Mouse (Mus musculus) bone marrow, adult 2 months (tissue): Measurements from ENCODE around the gene Gm9837. TPM values are rescaled to one million over a fixed set of nuclear protein-coding genes. Genes with fewer than 3 reads are reported as not detected.

Source experiments
- H3K27ac ChIP-seq: fragments of 200-500 bp; 2 replicates; pipeline ENCODE4 v1.5.1; 2012; ENCODE audit warnings: low read depth, mild to moderate bottlenecking, control low read depth, inconsistent platforms, low read length; ENCODE audit not compliant: control insufficient read depth, poor library complexity, insufficient read depth
- H3K4me1 ChIP-seq: fragments of 200-500 bp; 2 replicates; pipeline ENCODE4 v1.6.1; 2011; ENCODE audit warnings: low read length; ENCODE audit not compliant: control insufficient read depth, insufficient read depth
- H3K4me3 ChIP-seq: fragments of 200-500 bp; replicated peaks from 2 replicates; pipeline ENCODE3; 2011; ENCODE audit warnings: mild to moderate bottlenecking, low read depth, low read length, control low read depth; ENCODE audit not compliant: control insufficient read depth
- CTCF ChIP-seq: fragments of 200-500 bp; IDR thresholded peaks from 2 replicates; pipeline ENCODE4 v1.5.1; 2011; ENCODE audit warnings: low read length, control low read depth; ENCODE audit not compliant: control insufficient read depth, insufficient read depth
- POLR2A ChIP-seq: fragments of 200-500 bp; IDR thresholded peaks from 2 replicates; pipeline ENCODE4 v1.6.1; 2011; ENCODE audit warnings: low read depth, mild to moderate bottlenecking, control low read depth, low read length, borderline replicate concordance; ENCODE audit not compliant: control insufficient read depth
- WGBS: fragments of 180-500 bp; shearing (Covaris S2); methylation state at CpG from one replicate; pipeline ENCODE4 v1.1.7; 2018; 5-methylcytosine and 5-hydroxymethylcytosine counted together
- polyA plus RNA-seq: library from polyadenylated mRNA; stranded (reverse); fragments of >200 nt; gene quantifications from 2 replicates; pipeline ENCODE4 v1.2.4, GENCODE M21; 2011; ENCODE audit warnings: low replicate concordance; ENCODE audit not compliant: missing spikeins, insufficient read depth, insufficient read length

Gene Gm9837
- polyA plus RNA-seq, 1 experiment, result not detected

GRCm38 (mm10) chr11:53453031-53453430 is 17.2 kb downstream of the Gm9837 start:
- Histone ChIP-seq H3K27ac (no peak overlapping the region), H3K4me3 (no peak overlapping the region), H3K4me1 (no peaks in the 10 kb centered on the region)
- TF ChIP-seq POLR2A, result no peak
- no peak for TF ChIP-seq CTCF
- WGBS, result 72% methylated on average over 5 of the region's 5 CpGs

DNA sequence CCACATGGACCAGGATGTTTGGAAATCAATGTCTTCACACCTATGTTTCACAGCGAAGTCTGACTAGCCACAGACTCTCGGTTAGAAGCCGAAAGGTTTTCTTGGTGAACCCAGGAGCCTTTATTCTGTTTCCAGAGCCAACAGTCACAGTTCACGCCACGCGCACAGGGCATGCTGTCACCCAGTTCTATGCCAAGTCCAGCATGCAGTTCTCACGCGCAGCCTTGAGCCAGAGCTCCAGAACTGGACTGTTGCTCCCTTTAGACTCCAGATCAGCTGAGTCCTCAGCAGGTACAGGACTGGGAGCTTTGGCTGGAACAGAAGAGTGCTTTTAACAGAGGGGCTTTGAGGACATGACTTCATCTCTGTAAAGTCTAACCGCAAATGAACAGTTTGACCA is 17.9 kb downstream of the Gm9837 start:
- 90% methylated on average over 9 of the region's 9 CpGs for WGBS
- Histone ChIP-seq H3K4me1 (no peaks in the 10 kb centered on the region), H3K4me3 (no peak overlapping the region), H3K27ac (no peak overlapping the region)
- TF ChIP-seq CTCF, result no peak
- no peak for TF ChIP-seq POLR2A

- H3K4me1 ChIP-seq, result no peaks in the 10 kb centered on the region
- 68% methylated on average over 2 of the region's 2 CpGs for WGBS
- no peak overlapping the region for H3K4me3 ChIP-seq
- H3K27ac ChIP-seq, result no peak overlapping the region
- TF ChIP-seq POLR2A (no peak), CTCF (no peak)
Measured at GRCm38 (mm10) chr11:53451361-53451760, 18.9 kb downstream of the Gm9837 start.

GRCm38 (mm10) chr11:53450070-53450705 is 20.1 kb downstream of the Gm9837 start:
- TF ChIP-seq POLR2A (no peak), CTCF (no peak)
- H3K4me1 ChIP-seq, result no peaks in the 10 kb centered on the region
- no peak overlapping the region for H3K27ac ChIP-seq
- H3K4me3 ChIP-seq, result no peak overlapping the region
- WGBS, result 7% methylated on average over 15 of the region's 15 CpGs

- Histone ChIP-seq H3K4me1 (no peaks in the 10 kb centered on the region; the same call in 1 of the 2 replicates), H3K4me3 (no peak overlapping the region), H3K27ac (no peak overlapping the region)
- no peak for TF ChIP-seq CTCF
- TF ChIP-seq POLR2A, result no peak
- 85% methylated on average over 1 of the region's 1 CpGs for WGBS
Measured at GRCm38 (mm10) chr11:53448529-53448928, 21.8 kb downstream of the Gm9837 start.

GRCm38 (mm10) chr11:53447996-53448395 is 22.3 kb downstream of the Gm9837 start:
- 86% methylated on average over 8 of the region's 8 CpGs for WGBS
- no peak overlapping the region for H3K4me3 ChIP-seq
- no peak overlapping the region for H3K27ac ChIP-seq
- H3K4me1 ChIP-seq, result no peaks in the 10 kb centered on the region; the same call in 1 of the 2 replicates
- TF ChIP-seq POLR2A (no peak), CTCF (no peak)

DNA sequence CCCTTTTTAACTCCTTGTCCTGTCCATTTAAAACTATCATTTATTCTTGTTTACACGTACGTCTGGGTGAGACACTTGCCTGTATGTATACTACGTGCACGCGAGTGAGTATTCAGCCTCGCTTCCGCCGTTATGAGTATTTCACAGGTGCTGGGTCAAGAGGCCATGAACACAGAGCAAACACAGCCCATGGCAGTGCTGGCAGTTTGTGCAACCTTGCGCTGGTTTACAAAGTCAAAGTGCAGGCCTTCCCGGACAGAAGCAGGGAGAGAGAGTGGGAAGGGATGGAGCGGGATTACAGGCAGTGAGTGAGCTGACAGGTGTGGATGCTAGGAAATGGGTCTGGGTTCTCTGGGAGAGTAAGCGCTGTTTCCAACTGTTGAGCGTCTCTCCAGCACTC is 24.1 kb downstream of the Gm9837 start:
- Histone ChIP-seq H3K4me1 (no peaks in the 10 kb centered on the region; the same call in 1 of the 2 replicates), H3K27ac (no peak overlapping the region), H3K4me3 (no peak overlapping the region)
- 88% methylated on average over 13 of the region's 13 CpGs for WGBS
- TF ChIP-seq CTCF, result no peak

DNA sequence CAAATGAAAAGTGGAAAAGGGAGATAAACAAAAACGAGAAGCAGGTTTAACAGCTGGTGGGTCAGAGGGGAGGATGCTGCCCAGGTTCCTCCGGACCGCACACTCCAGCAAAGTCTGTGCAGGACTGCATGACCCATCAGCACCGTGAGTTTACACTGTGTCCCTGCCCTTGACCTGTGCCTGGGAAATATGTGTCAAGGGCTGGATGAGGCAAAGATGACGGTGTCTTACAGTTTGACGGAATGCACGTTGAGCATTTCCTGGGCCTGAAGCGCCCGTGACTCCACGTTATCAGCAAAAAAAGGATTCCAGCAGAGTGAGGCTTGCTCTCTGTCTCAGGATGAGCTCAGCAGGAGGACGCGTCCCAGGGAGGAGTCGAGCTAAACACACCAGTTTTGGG is 24.7 kb downstream of the Gm9837 start:
- TF ChIP-seq POLR2A (no peak), CTCF (no peak)
- Histone ChIP-seq H3K4me3 (no peak overlapping the region), H3K4me1 (no peaks in the 10 kb centered on the region; the same call in 1 of the 2 replicates), H3K27ac (no peak overlapping the region)
- 90% methylated on average over 13 of the region's 13 CpGs for WGBS

GRCm38 (mm10) chr11:53443861-53444260 is 26.4 kb downstream of the Gm9837 start:
- Histone ChIP-seq H3K4me3 (no peak overlapping the region), H3K4me1 (no peaks in the 10 kb centered on the region; the same call in 1 of the 2 replicates), H3K27ac (no peak overlapping the region)
- TF ChIP-seq POLR2A, result no peak
- TF ChIP-seq CTCF, result peak; percentile 45; the same call in 1 of the 2 replicates
- 8% methylated on average over 6 of the region's 6 CpGs for WGBS
